Mouse (Mus musculus): ENCODE results near the gene Pitx3.

- TF ChIP-seq CTCF (IDR thresholded peaks at IDR 0.05; ENCODE audit: extremely low read depth, insufficient read depth, insufficient read length, insufficient replicate concordance) (no peak), POLR2A (IDR thresholded peaks at IDR 0.05; ENCODE audit: low read depth, low read length) (no peak)
These were observed 54.0 kb downstream of the Pitx3 start for GRCm38 (mm10) chr19:46094144-46094543.
